In the genomic region with DNA sequence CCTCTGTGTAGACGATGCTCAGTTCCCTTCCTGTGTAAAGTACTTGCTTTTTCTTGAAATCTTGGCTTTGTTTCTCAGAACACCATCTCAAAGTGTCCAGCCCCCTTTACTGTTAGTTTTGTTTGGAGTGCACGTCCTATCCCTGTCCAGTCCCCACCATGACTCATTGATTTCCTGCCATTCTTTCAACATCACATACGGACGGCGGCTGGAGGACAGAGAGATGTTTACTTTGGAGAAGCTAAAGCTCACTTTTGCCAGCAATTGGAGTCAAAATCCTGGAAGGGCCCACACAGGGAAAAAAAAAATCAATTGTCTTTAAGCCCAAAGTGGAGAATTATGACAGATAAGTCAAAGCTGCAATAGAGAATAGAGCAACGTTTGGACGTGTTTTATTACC, we compare ENCODE assay signal across 9 mouse cellular contexts. TPM values are rescaled to one million over a fixed set of nuclear protein-coding genes. Genes with fewer than 3 reads are reported as not detected.
DNase-seq lines count a peak whose midpoint lies in the region; ATAC-seq and TF ChIP-seq lines count a peak whose summit lies in the region.
"Had no signal": no experiment of that assay in that cellular context is flagged by ENCODE, and none has a peak within 500 bp of the region (broad histone marks: within the 10 kb centered on the region; RNA-seq: fewer than 3 reads in every experiment).

No protein-coding gene starts in this region.

- no peaks in the 10 kb centered on the region for H3K27me3 ChIP-seq in heart, postnatal 0 days (ENCODE audit: control insufficient read depth, insufficient read depth, low read length)
- no peaks in the 10 kb centered on the region for H3K27me3 ChIP-seq in liver, embryonic 14.5 days (ENCODE audit: control insufficient read depth, insufficient read depth, low read length)
- H3K27me3 ChIP-seq in forebrain, embryonic 12.5 days = no peaks in the 10 kb centered on the region

- peak; percentile 59 for TF ChIP-seq EP300 in heart, postnatal 0 days (IDR thresholded peaks at IDR 0.05; ENCODE audit: low read depth)
- TF ChIP-seq EP300 in liver, embryonic 14.5 days (IDR thresholded peaks at IDR 0.05; ENCODE audit: low read depth) = no peak

- H3K36me3 ChIP-seq in heart, postnatal 0 days (replicated peaks; ENCODE audit: control insufficient read depth, insufficient read depth, low read length) = no peaks in the 10 kb centered on the region
- H3K36me3 ChIP-seq in liver, embryonic 14.5 days (replicated peaks; ENCODE audit: control insufficient read depth, insufficient read depth, low read depth) = no peaks in the 10 kb centered on the region
- no peaks in the 10 kb centered on the region for H3K36me3 ChIP-seq in forebrain, embryonic 12.5 days (replicated peaks)

- TF ChIP-seq CTCF in heart, postnatal 0 days (IDR thresholded peaks at IDR 0.05; ENCODE audit: low read depth) = no peak
- TF ChIP-seq CTCF in liver, embryonic 14.5 days (IDR thresholded peaks at IDR 0.05; ENCODE audit: low read depth) = no peak

- H3K4me2 ChIP-seq in heart, postnatal 0 days (ENCODE audit: low read depth, low read length) = no peak overlapping the region
- H3K4me2 ChIP-seq in liver, embryonic 14.5 days (ENCODE audit: low read depth) = peak overlapping the region; percentile 15; the same call in 1 of the 2 replicates
- no peak overlapping the region for H3K4me2 ChIP-seq in forebrain, embryonic 12.5 days

- 42% methylated on average over 7 of the region's 7 CpGs for WGBS in heart, postnatal 0 days
- 41% methylated on average over 7 of the region's 7 CpGs for WGBS in liver, embryonic 14.5 days (ENCODE audit: insufficient replicate concordance)
- 84% methylated on average over 7 of the region's 7 CpGs for WGBS in forebrain, embryonic 12.5 days

- peak; percentile 91 for ATAC-seq in heart, postnatal 0 days (ENCODE audit: insufficient read depth, low read depth)
- no peak for ATAC-seq in liver, embryonic 14.5 days (ENCODE audit: insufficient read depth)
- no peak for ATAC-seq in forebrain, embryonic 12.5 days (ENCODE audit: low FRiP score)

- DNase-seq in urinary bladder, postnatal 36 days (ENCODE audit: low spot score in 2 of 2) = peak; percentile 8 to 23
- no peak for DNase-seq in urinary bladder, postnatal 25 days (ENCODE audit: low spot score)
- DNase-seq in heart, postnatal 0 days (ENCODE audit: low spot score) = peak; percentile 88
- DNase-seq in liver, embryonic 14.5 days (ENCODE audit: low read depth in 3 of 3, low spot score in 3 of 3) = peak in 1 of 3 experiments; percentile 12
- peak; percentile 18 for DNase-seq in yolk sac, embryonic 10.5 days (ENCODE audit: low spot score)
- DNase-seq in T-cell, adult 2 months (ENCODE audit: low spot score) = no peak
- DNase-seq in natural killer cell, adult 2 months (ENCODE audit: low spot score in 2 of 2) = no peak

- H3K27ac ChIP-seq in heart, postnatal 0 days (ENCODE audit: low read depth) = peak overlapping the region; percentile 77
- H3K27ac ChIP-seq in liver, embryonic 14.5 days = no peak overlapping the region
- H3K27ac ChIP-seq in forebrain, embryonic 12.5 days = no peak overlapping the region

- H3K4me3 ChIP-seq in heart, postnatal 0 days (ENCODE audit: low read depth, low read length) = no peak overlapping the region
- no peak overlapping the region for H3K4me3 ChIP-seq in liver, embryonic 14.5 days (ENCODE audit: insufficient read depth in 1 of 2, low read depth in 2 of 2, low read length in 2 of 2)
- no peak overlapping the region for H3K4me3 ChIP-seq in forebrain, embryonic 12.5 days (replicated peaks)

- H3K9me3 ChIP-seq in heart, postnatal 0 days (replicated peaks; ENCODE audit: control insufficient read depth, low read length) = 0 out of 2 replicates have a peak, but pooled peaks cover 2% of the 10 kb centered on the region
- no peaks in the 10 kb centered on the region for H3K9me3 ChIP-seq in liver, embryonic 14.5 days (ENCODE audit: control insufficient read depth, low read length)
- no peaks in the 10 kb centered on the region for H3K9me3 ChIP-seq in forebrain, embryonic 12.5 days

- H3K4me1 ChIP-seq in heart, postnatal 0 days (ENCODE audit: control insufficient read depth, insufficient read depth) = 0 out of 2 replicates have a peak, but pooled peaks cover 9% of the 10 kb centered on the region
- peaks cover 0 to 10% of the 10 kb centered on the region in 2 experiments; a peak in 2 of 4 replicates for H3K4me1 ChIP-seq in liver, embryonic 14.5 days (replicated peaks; ENCODE audit: control insufficient read depth in 2 of 2, insufficient read depth in 2 of 2, low read length in 1 of 2)
- peaks cover 6% of the 10 kb centered on the region for H3K4me1 ChIP-seq in forebrain, embryonic 12.5 days

- H3K9ac ChIP-seq in heart, postnatal 0 days (replicated peaks; ENCODE audit: low read depth, low read length) = no peak overlapping the region
- no peak overlapping the region for H3K9ac ChIP-seq in liver, embryonic 14.5 days (replicated peaks)
- no peak overlapping the region for H3K9ac ChIP-seq in forebrain, embryonic 12.5 days

RNA-seq across cellular contexts. Expression of gene Gm5426, which starts 51.8 kb away (rescaled TPM):
- total RNA-seq in heart, postnatal 0 days (2014; rRNA removed; ENCODE audit: low replicate concordance) = not detected in 2 replicates
- polyA plus RNA-seq in heart, postnatal 0 days (2015; fragmentation: Nextera tagmentation; extraction: Ambion mirVana) = not detected in 2 replicates
- not detected in 2 replicates for polyA plus RNA-seq in liver, embryonic 14.5 days (2012; rRNA removed)
- not detected in 2 replicates for polyA plus RNA-seq in liver, embryonic 14.5 days (2014; fragmentation: Nextera tagmentation; extraction: Ambion mirVana)
- polyA plus RNA-seq in forebrain, embryonic 12.5 days (2016; fragmentation: Nextera tagmentation; extraction: Ambion mirVana) = not detected in 2 replicates
- polyA plus RNA-seq: large intestine, adult 2 months had no signal

Comparison
In these comparisons a context has a peak if more than half of its experiments do, and no peak if none do; other contexts are left out.
1. DNase-seq: peak in urinary bladder, postnatal 36 days (2 of 2), heart, postnatal 0 days (single experiment) and yolk sac, embryonic 10.5 days (single experiment); none in urinary bladder, postnatal 25 days (single experiment), T-cell, adult 2 months (single experiment) and natural killer cell, adult 2 months (0 of 2).